Mouse (Mus musculus) testis, adult 2 months (tissue): Measurements from ENCODE around the gene Mink1. TPM values are rescaled to one million over a fixed set of nuclear protein-coding genes. Genes with fewer than 3 reads are reported as not detected.
"Not testable (repeated sequence)": the region's sequence is repeated elsewhere in the genome, so short reads cannot be mapped to it uniquely, and the experiment has no call there.

Experiments used
- H3K27ac ChIP-seq: fragments of 200-500 bp; 2 replicates; pipeline ENCODE4 v1.5.1; 2012; ENCODE audit warnings: low read depth, low read length; ENCODE audit not compliant: control insufficient read depth, insufficient read depth
- H3K27me3 ChIP-seq: fragments of 200-500 bp; 2 replicates; pipeline ENCODE4 v1.6.1; 2012; ENCODE audit warnings: mild to moderate bottlenecking, low read length, moderate library complexity; ENCODE audit not compliant: control insufficient read depth, insufficient read depth
- H3K36me3 ChIP-seq: fragments of 200-500 bp; 2 replicates; pipeline ENCODE4 v1.6.1; 2012; ENCODE audit warnings: mild to moderate bottlenecking, low read length; ENCODE audit not compliant: control insufficient read depth, insufficient read depth
- H3K4me1 ChIP-seq: fragments of 200-500 bp; 2 replicates; pipeline ENCODE4 v1.6.1; 2012; ENCODE audit warnings: low read length; ENCODE audit not compliant: control insufficient read depth, insufficient read depth
- H3K4me3 ChIP-seq: fragments of 200-500 bp; 2 replicates; pipeline ENCODE4 v1.5.1; 2012; ENCODE audit warnings: low read depth, mild to moderate bottlenecking, low read length, moderate library complexity, mixed read lengths; ENCODE audit not compliant: control insufficient read depth
- CTCF ChIP-seq: fragments of 200-500 bp; IDR thresholded peaks from 2 replicates; pipeline ENCODE4 v1.5.1; 2012; ENCODE audit warnings: low read depth, mild to moderate bottlenecking, inconsistent platforms, low read length, moderate library complexity; ENCODE audit not compliant: control insufficient read depth, insufficient read depth, insufficient replicate concordance
- POLR2A ChIP-seq: fragments of 200-500 bp; IDR thresholded peaks from 2 replicates; pipeline ENCODE4 v1.6.1; 2012; ENCODE audit warnings: low read depth, mild to moderate bottlenecking, inconsistent platforms, low read length, moderate library complexity; ENCODE audit not compliant: control insufficient read depth
- polyA plus RNA-seq: library from polyadenylated mRNA; depleted of rRNA; stranded (reverse); fragments of >200 nt; gene quantifications from 2 replicates; pipeline ENCODE4 v1.2.3, GENCODE M21; 2012; rRNA removed

Mink1 gene
- 18.4 and 23.0 TPM in 2 replicates for polyA plus RNA-seq

GRCm38 (mm10) chr11:70562287-70562994 lies at the start of gene Mink1:
Gene Mink1, plus strand, starts transcription at chr11:70562881.
- no peak for TF ChIP-seq CTCF
- TF ChIP-seq POLR2A, result peak; percentile 46
- Histone ChIP-seq H3K4me1 (peaks cover 16% of the 10 kb centered on the region), H3K27me3 (no peaks in the 10 kb centered on the region), H3K4me3 (peak within 1 kb of the TSS; percentile 94), H3K36me3 (no peaks in the 10 kb centered on the region), H3K27ac (peak within 1 kb of the TSS; percentile 95)

GRCm38 (mm10) chr11:70513520-70513919 lies 49.2 kb upstream of the Mink1 start:
- Histone ChIP-seq H3K27ac (no peak overlapping the region), H3K4me1 (peaks cover 6% of the 10 kb centered on the region), H3K27me3 (no peaks in the 10 kb centered on the region), H3K4me3 (no peak overlapping the region), H3K36me3 (no peaks in the 10 kb centered on the region)
- TF ChIP-seq POLR2A (no peak), CTCF (no peak)

- Histone ChIP-seq H3K36me3 (no peaks in the 10 kb centered on the region), H3K4me1 (peaks cover 7% of the 10 kb centered on the region), H3K4me3 (no peak within 1 kb of the TSS), H3K27ac (no peak within 1 kb of the TSS), H3K27me3 (no peaks in the 10 kb centered on the region)
- TF ChIP-seq CTCF (no peak), POLR2A (no peak)
Measured at GRCm38 (mm10) chr11:70514288-70514687, 48.4 kb upstream of the Mink1 start, which contains the start of gene Vmo1. Gene Vmo1, minus strand, starts transcription at chr11:70514616.

- Histone ChIP-seq H3K36me3 (no peaks in the 10 kb centered on the region), H3K27ac (no peak overlapping the region), H3K4me1 (peaks cover 8% of the 10 kb centered on the region), H3K27me3 (no peaks in the 10 kb centered on the region), H3K4me3 (no peak overlapping the region)
- TF ChIP-seq POLR2A, result no peak
Measured at GRCm38 (mm10) chr11:70516352-70516751, 46.3 kb upstream of the Mink1 start.

GRCm38 (mm10) chr11:70518436-70518835 lies 44.2 kb upstream of the Mink1 start:
- H3K36me3 ChIP-seq, result no peaks in the 10 kb centered on the region
- H3K27me3 ChIP-seq, result no peaks in the 10 kb centered on the region
- peaks cover 10% of the 10 kb centered on the region for H3K4me1 ChIP-seq
- no peak for TF ChIP-seq CTCF
- no peak overlapping the region for H3K4me3 ChIP-seq
- no peak overlapping the region for H3K27ac ChIP-seq

- Histone ChIP-seq H3K27ac (no peak within 1 kb of the TSS), H3K27me3 (no peaks in the 10 kb centered on the region), H3K4me3 (peak within 1 kb of the TSS; percentile 62), H3K4me1 (peaks cover 10% of the 10 kb centered on the region), H3K36me3 (no peaks in the 10 kb centered on the region)
- no peak for TF ChIP-seq CTCF
Measured at GRCm38 (mm10) chr11:70518923-70519322, 43.8 kb upstream of the Mink1 start, which contains the start of gene Gltpd2. Gene Gltpd2, plus strand, starts transcription at chr11:70519196.

GRCm38 (mm10) chr11:70520178-70520769 lies 42.4 kb upstream of the Mink1 start:
- Histone ChIP-seq H3K4me1 (peaks cover 10% of the 10 kb centered on the region), H3K27me3 (no peaks in the 10 kb centered on the region), H3K4me3 (peak overlapping the region; percentile 62), H3K27ac (no peak overlapping the region), H3K36me3 (no peaks in the 10 kb centered on the region)
- TF ChIP-seq CTCF (no peak), POLR2A (no peak)

GRCm38 (mm10) chr11:70523306-70523989 lies 39.2 kb upstream of the Mink1 start:
- H3K27me3 ChIP-seq, result not testable (repeated sequence)
- H3K4me1 ChIP-seq, result peaks cover 10% of the 10 kb centered on the region

More at GRCm38 (mm10) chr11:70523306-70523989, 39.2 kb upstream of the Mink1 start:
- H3K27ac ChIP-seq, H3K36me3 ChIP-seq, H3K4me3 ChIP-seq: not testable (repeated sequence)
